Mouse (Mus musculus): ENCODE measurements around the gene Avpi1.
A peak's percentile ranks its signal among the peaks of the same experiment; 100 is the strongest.
"Not testable (repeated sequence)": the region's sequence is repeated elsewhere in the genome, so short reads cannot be mapped to it uniquely, and the experiment has no call there.

Avpi1 gene

GRCm38 (mm10) chr19:42115783-42116335 lies 13.0 kb downstream of the Avpi1 start:
- peak; percentile 56 for DNase-seq (ENCODE audit: low read depth, low spot score)

- no peak for DNase-seq (ENCODE audit: low read depth, low spot score)
Measured at GRCm38 (mm10) chr19:42104681-42105080, 24.2 kb downstream of the Avpi1 start.

DNA sequence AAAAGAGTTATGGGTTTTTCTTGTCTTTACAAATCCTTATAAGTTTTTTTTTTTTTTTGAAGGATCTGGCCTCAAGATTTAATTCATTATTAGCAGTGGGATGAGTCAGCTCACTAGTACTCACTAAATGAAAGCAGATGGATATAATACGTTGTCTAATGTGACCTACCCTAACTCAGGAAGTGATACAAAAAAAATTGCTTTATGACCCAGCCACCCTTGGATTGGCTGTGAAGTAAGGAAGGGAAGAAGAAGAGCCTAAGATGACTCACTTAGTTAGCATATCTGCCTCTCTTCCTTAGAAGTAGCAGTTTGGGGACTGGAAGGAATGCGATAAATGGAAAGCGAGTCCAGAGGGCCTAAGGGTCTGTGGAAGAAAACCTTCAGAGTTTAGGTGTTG lies 29.5 kb downstream of the Avpi1 start:
- no peak for DNase-seq (ENCODE audit: low read depth, low spot score)

- DNase-seq (ENCODE audit: low read depth, low spot score): peak; percentile 58
Measured at GRCm38 (mm10) chr19:42090637-42091141, 38.2 kb downstream of the Avpi1 start.

DNA sequence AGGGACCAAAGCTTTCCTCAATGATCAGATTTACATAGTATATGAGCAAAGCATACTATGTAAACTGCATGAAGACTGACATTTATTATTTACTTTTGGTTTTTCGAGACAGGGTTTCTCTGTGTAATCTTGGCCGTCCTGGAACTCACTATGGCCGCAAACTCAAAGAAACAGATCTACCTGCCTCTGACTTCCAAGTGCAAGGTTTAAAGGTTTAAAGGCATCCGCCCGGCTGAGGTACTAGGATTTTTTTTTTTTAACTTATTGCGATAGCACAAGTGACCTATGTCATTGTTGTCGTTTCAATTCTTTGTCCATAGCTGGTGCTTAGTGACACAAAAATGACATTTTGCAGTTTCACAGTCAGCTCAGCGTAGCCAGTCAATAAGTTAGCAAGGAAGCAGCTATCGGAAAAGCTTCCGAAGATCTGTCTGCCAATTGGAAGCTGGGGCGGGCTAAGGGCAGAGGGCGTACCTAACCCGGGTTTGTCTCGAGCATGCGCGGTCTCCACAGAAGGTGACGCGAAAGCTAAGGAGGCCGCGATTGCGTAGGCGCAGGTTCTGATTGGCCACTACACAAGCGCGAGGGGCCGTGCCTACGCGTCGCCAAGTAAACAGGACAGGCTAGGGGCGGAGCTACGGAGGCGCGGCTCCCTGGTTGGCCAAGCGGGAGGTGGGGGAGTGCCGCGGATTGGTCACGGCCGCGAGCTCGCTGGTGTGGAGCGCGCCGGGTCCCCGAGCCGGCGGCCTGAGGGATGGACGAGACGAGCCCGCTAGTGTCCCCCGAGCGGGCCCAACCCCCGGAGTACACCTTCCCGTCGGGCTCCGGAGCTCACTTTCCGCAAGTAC lies 38.9 kb downstream of the Avpi1 start, which contains the start of gene Pi4k2a:
Gene Pi4k2a (plus strand): TSS at position 723 of the 848 bp plus-strand sequence.
- DNase-seq (ENCODE audit: low read depth, low spot score): peak; percentile 100

GRCm38 (mm10) chr19:42089103-42089747 lies 39.6 kb downstream of the Avpi1 start:
- DNase-seq (ENCODE audit: low read depth, low spot score): peak; percentile 82

DNA sequence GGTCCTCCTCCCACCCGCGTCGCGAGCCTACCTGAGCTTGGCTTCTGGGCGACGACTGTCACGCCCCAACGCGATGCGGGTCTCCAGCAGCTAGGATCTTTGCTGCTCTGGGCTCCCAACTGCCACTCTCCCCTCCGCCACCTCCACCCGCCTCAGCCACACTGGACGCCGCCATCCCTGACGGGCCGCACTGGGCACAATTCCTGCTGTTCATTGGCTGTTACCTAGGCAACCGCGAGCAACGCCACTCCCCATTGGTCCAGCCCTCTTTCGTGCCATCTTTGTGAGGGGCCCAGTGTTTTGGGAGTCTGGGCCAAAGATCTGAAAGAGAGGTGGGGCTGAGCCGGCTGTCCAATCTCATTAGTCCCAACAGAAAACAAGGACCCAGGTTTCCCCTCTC lies 42.7 kb downstream of the Avpi1 start, which contains the start of gene Morn4:
Gene Morn4 (minus strand): TSS at position 192 of the 400 bp plus-strand sequence.
- peak; percentile 96 for DNase-seq (ENCODE audit: low read depth, low spot score)

GRCm38 (mm10) chr19:42085690-42086089 lies 43.2 kb downstream of the Avpi1 start:
- DNase-seq (ENCODE audit: low read depth, low spot score): no peak

- not testable (repeated sequence) for DNase-seq (ENCODE audit: low read depth, low spot score)
Measured at GRCm38 (mm10) chr19:42081613-42082012, 47.2 kb downstream of the Avpi1 start.

- no peak for DNase-seq (ENCODE audit: low read depth, low spot score)
Measured at GRCm38 (mm10) chr19:42080469-42080868, 48.4 kb downstream of the Avpi1 start.

DNA sequence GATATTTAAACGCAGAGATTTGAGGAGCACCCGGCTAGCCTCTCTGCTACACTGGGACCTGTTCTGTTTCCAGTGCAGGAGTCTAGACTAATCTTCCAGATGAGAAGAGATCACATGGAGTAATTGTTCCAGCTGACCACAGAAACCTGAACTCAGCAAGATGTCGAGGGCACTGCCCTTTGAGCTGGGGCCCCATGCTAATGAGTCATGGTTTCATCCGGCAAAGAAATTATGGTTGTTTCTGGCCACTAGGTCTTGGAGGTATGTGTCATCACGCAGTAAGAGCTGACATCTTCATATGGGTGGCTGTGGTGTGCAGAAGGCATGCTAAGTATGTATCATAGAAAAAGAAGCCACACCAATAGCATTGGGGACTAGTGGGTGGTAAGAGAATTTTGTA lies 48.9 kb downstream of the Avpi1 start:
- no peak for DNase-seq (ENCODE audit: low read depth, low spot score)

DNA sequence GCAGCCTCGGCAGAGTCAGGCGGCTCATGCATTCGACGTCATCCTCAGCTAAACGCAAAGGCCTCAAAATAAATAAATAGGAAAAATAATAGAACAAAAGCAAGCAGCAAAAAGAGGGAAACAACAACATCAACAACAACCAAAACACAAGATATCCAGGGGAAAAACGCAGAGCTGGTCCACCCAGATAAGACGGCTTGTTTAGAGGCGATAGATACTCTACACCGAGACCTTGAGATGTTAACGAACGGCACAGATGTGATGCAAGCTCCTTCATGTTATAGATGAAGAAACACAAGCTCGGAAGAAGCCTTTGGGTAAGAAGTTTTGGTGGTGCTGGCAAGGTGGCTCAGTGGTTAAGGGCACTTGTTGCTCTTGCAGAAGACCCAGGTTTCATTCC lies 49.9 kb downstream of the Avpi1 start:
- DNase-seq (ENCODE audit: low read depth, low spot score): no peak

DNA sequence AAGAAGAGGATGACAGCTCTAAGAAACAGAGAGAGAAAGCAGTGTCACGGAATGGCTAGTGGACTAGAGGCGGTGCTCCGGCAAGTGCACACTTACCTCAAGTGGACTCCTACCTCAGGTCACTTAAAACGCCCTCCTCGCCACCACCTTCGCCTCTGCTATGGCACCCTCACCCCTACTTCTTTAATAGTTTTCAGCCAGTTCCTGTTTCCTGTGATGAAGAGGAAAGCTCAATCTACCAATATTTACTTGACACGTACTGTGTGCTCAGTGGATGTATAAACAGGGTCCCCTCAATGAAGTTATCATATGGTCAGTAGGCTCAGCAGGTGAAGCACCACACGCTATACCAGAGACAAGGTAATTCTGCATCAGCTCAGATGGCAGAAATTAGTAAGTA lies 50.3 kb downstream of the Avpi1 start:
- no peak for DNase-seq (ENCODE audit: low read depth, low spot score)

- DNase-seq (ENCODE audit: low read depth, low spot score): peak; percentile 29
Measured at GRCm38 (mm10) chr19:42075992-42076391, 52.9 kb downstream of the Avpi1 start.

GRCm38 (mm10) chr19:42075051-42075450 lies 53.8 kb downstream of the Avpi1 start:
- DNase-seq (ENCODE audit: low read depth, low spot score): no peak

All from ZHBTc4 (cell line).